Mouse (Mus musculus): Measurements from ENCODE around the gene Fam129c.

DNA sequence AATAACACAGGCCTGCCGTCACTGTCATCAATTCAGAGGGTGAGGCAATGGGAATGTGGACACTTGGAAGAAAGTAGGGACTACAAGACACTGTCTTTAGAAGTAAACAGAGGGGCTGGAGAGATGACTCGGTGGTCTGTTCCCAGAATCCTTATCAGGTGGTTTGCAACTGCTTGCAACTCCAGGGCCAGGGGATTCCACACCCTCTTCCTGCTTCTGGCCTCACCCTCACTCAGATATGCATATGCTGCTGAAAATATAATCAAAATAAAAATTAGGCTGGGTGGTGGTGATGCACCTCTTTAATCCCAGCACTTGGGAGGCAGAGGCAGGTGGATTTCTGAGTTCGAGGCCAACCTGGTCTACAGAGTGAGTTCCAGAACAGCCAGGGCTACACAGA, 37.4 kb upstream of the Fam129c start:
- no peak for TF ChIP-seq POLR2A (IDR thresholded peaks at IDR 0.05; ENCODE audit: control insufficient read depth, low read depth, low read length)
- no peak for TF ChIP-seq CTCF (IDR thresholded peaks at IDR 0.05; ENCODE audit: control insufficient read depth, insufficient read depth, insufficient replicate concordance, low read depth, low read length)
